Mouse (Mus musculus) limb, embryonic 10.5 days (tissue): ENCODE results near the gene Rasd2. TPM values are rescaled to one million over a fixed set of nuclear protein-coding genes. Genes with fewer than 3 reads are reported as not detected.

Experiments used
- DNase-seq: peaks from one replicate; pipeline ENCODE4 v3.0.0-alpha.2; 2017; ENCODE audit warnings: low spot score
- H3K27ac ChIP-seq: fragments of 300-500 bp; sonication (generic); 2 replicates; pipeline ENCODE4 v1.5.1; 2016; ENCODE audit warnings: mild to moderate bottlenecking
- H3K27me3 ChIP-seq: fragments of 300-500 bp; sonication (generic); 2 replicates; pipeline ENCODE4 v1.6.1; 2016; ENCODE audit warnings: low read depth, mild to moderate bottlenecking; ENCODE audit not compliant: poor library complexity, severe bottlenecking
- H3K36me3 ChIP-seq: fragments of 300-500 bp; sonication (generic); 2 replicates; pipeline ENCODE4 v1.6.1; 2016; ENCODE audit warnings: mild to moderate bottlenecking, moderate library complexity
- H3K4me1 ChIP-seq: fragments of 300-500 bp; sonication (generic); 2 replicates; pipeline ENCODE4 v1.6.1; 2016
- H3K4me3 ChIP-seq: fragments of 300-500 bp; sonication (generic); 2 replicates; pipeline ENCODE4 v1.5.1; 2016; ENCODE audit warnings: mild to moderate bottlenecking, moderate library complexity
- H3K9me3 ChIP-seq: fragments of 300-500 bp; sonication (generic); replicated peaks from 2 replicates; pipeline ENCODE4 v1.6.1; 2016; ENCODE audit warnings: mild to moderate bottlenecking
- WGBS: fragments of 180-500 bp; shearing (Covaris S2); methylation state at CpG from one replicate; pipeline ENCODE4 v1.1.7; 2016; 5-methylcytosine and 5-hydroxymethylcytosine counted together
- polyA plus RNA-seq: library from polyadenylated mRNA; unstranded; fragments of >200 nt; fragmentation: Nextera tagmentation; extraction: Ambion mirVana; gene quantifications from 2 replicates; pipeline ENCODE4 v1.2.1, GENCODE M21; 2016

Rasd2 gene
- polyA plus RNA-seq, 1 experiment from 2014 or later, result 0.05 TPM

DNA sequence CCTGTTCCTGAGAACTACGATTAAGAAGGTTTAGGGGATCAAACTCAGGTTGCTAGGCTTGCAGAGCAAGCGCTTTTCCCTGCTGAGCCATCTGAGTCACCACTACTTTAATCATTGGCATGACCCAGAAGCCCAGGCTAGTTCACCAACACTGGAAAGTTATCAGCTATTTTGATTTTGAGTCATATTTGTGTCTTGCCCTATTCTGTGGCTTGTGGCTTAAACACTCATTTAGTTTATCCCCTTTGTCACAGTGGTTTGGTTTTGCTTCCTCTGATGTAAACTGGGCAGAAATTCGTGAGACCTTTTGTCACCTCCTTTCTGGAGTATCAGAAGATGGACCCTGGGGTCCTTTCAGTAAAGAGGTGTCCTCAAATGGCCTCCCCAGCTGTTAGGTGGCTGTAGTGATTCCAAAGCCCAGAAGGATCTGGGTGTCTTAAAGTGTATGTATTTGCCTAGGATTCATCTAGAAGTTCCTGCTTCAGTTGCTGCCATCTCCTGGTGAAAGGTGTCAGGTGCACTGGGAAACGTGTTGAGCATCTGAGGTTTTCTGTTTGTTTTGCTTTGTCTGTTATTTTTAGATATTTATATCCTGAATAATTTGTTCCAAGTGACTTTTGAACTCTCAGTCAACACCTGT is 20.3 kb downstream of the Rasd2 start:
- H3K36me3 ChIP-seq, result no peaks in the 10 kb centered on the region
- no peak overlapping the region for H3K27ac ChIP-seq
- H3K27me3 ChIP-seq, result no peaks in the 10 kb centered on the region
- WGBS, result 61% methylated on average over 4 of the region's 4 CpGs
- H3K4me3 ChIP-seq, result no peak overlapping the region
- H3K4me1 ChIP-seq, result no peaks in the 10 kb centered on the region
- DNase-seq, result peak; percentile 30
- H3K9me3 ChIP-seq, result no peaks in the 10 kb centered on the region

DNA sequence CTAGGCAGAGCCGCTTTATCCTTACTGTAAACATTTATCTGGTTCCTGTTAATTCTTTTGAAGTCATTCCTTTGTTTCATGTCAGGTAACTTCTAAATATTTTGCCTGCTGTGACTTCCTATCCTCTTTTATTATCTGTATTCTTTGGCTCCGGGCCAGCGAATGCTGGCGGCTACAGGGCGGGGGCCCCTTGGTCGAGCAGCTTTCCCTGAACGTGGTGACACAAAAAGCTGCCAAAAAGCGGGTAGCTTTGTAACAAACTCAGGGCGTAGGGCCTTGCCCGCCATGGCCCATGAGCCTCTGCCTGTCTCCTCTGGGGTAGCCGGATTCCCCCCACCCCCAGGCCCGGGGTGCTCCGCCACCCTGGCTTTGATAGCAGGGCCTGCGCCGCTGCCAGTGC is 33.6 kb downstream of the Rasd2 start:
- Histone ChIP-seq H3K27ac (no peak overlapping the region), H3K36me3 (no peaks in the 10 kb centered on the region), H3K4me1 (no peaks in the 10 kb centered on the region), H3K9me3 (no peaks in the 10 kb centered on the region; the same call in 1 of the 2 replicates), H3K27me3 (no peaks in the 10 kb centered on the region), H3K4me3 (no peak overlapping the region)
- 96% methylated on average over 15 of the region's 15 CpGs for WGBS
- no peak for DNase-seq

DNA sequence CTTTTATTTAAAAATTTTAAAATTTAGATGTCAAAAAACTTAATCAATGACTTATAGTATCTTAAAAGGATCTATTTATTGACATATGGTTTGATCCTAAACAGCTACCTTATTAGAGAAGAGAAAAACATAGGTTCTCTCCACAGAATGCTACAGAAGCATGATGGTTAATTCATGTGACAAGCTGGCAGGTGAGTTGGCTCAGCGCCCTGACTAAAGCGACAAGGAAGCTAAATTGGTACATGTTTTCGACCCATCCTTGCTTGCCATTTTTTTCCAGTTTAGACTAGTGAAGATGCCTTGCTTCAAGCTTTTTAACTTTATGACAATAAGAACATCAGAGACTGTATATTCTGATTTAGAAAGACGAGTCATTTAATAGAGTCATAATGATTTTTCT is 35.4 kb downstream of the Rasd2 start:
- 96% methylated on average over 4 of the region's 4 CpGs for whole genome bisulfite sequencing
- H3K27ac ChIP-seq, result no peak overlapping the region
- no peak overlapping the region for H3K4me3 ChIP-seq
- no peak for DNase-seq
- no peaks in the 10 kb centered on the region for H3K27me3 ChIP-seq
- no peaks in the 10 kb centered on the region for H3K4me1 ChIP-seq
- no peaks in the 10 kb centered on the region for H3K36me3 ChIP-seq
- no peaks in the 10 kb centered on the region; the same call in 1 of the 2 replicates for H3K9me3 ChIP-seq

DNA sequence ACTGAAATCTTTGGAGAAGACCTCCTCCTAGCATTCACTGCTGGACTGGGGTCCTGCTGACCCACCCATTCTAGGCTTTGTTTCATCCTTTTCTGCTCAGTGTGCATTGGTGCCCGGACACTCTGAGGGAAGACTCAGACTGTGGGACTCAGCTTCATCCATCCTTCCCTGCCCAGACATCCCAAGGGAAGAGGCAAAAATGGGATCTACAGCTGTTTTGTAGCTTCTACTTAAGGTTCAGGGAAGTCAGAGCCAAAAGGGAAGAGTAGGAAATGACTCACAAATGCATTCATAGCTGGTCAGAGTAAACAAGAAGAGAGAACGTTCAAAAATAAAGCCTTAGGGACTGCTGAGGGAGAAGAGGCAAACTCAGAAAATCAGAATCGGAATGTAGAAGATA is 40.3 kb downstream of the Rasd2 start:
- no peak for DNase-seq
- 89% methylated on average over 3 of the region's 3 CpGs for WGBS
- Histone ChIP-seq H3K27ac (no peak overlapping the region), H3K27me3 (no peaks in the 10 kb centered on the region), H3K4me3 (no peak overlapping the region), H3K9me3 (no peaks in the 10 kb centered on the region), H3K36me3 (no peaks in the 10 kb centered on the region), H3K4me1 (no peaks in the 10 kb centered on the region)

DNA sequence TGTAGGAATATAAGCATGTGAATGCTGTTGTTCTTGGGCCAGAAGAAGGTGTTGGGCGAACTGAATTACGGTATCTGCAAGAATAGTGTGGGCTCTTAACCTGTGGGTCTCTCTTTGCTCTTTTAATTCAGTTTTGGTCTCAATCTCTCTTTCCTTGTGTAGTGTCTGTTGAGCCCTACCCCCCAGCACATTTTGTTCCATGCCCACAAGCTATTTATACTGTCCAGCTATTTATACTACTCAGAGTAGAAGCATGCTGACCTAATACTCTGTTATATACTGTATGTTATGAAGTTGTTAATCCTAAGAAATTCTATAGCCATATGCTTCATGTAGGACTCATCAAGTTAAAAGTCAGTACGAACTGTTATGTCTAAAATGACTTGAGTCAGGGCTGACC is 41.9 kb downstream of the Rasd2 start:
- WGBS, result 93% methylated on average over 3 of the region's 3 CpGs
- H3K27me3 ChIP-seq, result no peaks in the 10 kb centered on the region
- no peak overlapping the region for H3K27ac ChIP-seq
- no peak for DNase-seq
- no peaks in the 10 kb centered on the region for H3K36me3 ChIP-seq
- no peaks in the 10 kb centered on the region for H3K9me3 ChIP-seq
- H3K4me1 ChIP-seq, result no peaks in the 10 kb centered on the region
- H3K4me3 ChIP-seq, result no peak overlapping the region

DNA sequence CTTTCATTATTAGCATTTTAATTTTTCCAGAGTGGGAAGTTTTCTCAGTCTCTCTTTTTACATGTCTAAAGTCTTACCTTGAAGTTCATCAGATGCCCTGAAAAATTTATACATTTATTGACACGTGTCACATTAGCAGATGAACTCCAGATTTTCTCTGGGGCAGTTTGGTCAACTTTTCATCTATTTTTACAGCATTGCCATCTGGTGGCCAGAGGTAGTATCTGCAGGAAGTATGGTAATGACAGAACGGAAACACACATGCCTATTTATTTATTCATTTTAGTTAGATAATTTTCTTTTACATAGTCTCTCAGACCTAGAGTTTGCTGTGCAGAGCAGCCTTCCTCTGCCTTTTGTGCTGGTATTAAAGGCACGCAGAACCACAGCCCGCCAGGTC is 58.4 kb downstream of the Rasd2 start:
- no peak overlapping the region for H3K4me3 ChIP-seq
- no peaks in the 10 kb centered on the region for H3K9me3 ChIP-seq
- WGBS, result 44% methylated on average over 4 of the region's 4 CpGs
- no peak for DNase-seq
- no peaks in the 10 kb centered on the region for H3K4me1 ChIP-seq
- H3K27me3 ChIP-seq, result no peaks in the 10 kb centered on the region
- H3K27ac ChIP-seq, result no peak overlapping the region
- no peaks in the 10 kb centered on the region for H3K36me3 ChIP-seq

Other genes starting within 250 kb of the Rasd2 start
- gene Hmgxb4, start 220.6 kb upstream of the Rasd2 start, polyA plus RNA-seq, result 46.6 and 48.2 TPM in 2 replicates
- 33.5 and 36.5 TPM in 2 replicates for gene Tom1, start 180.2 kb upstream of the Rasd2 start, polyA plus RNA-seq
- 18.5 and 22.9 TPM in 2 replicates for gene Hmox1, start 120.3 kb upstream of the Rasd2 start, polyA plus RNA-seq
- 364 and 378 TPM in 2 replicates for gene Mcm5, start 104.4 kb upstream of the Rasd2 start, polyA plus RNA-seq
- 0.21 and 0.25 TPM in 2 replicates for gene Gm10358, start 192.6 kb downstream of the Rasd2 start, polyA plus RNA-seq
- 0.08 TPM in 1 of 2 replicates, not detected in the other for gene Iqcm, start 234.8 kb downstream of the Rasd2 start, polyA plus RNA-seq